Mouse (Mus musculus) spleen, adult 2 months (tissue): ENCODE measurements around the gene Cyb5r2.

Experiments
- CTCF ChIP-seq: fragments of 200-500 bp; IDR thresholded peaks from 2 replicates; pipeline ENCODE4 v1.5.1; 2011; ENCODE audit warnings: mild to moderate bottlenecking, inconsistent platforms; ENCODE audit not compliant: insufficient read depth, insufficient read length, insufficient replicate concordance; ENCODE audit errors: extremely low read depth
- POLR2A ChIP-seq: fragments of 200-500 bp; IDR thresholded peaks from 2 replicates; pipeline ENCODE4 v1.6.1; 2011; ENCODE audit warnings: low read depth, low read length, inconsistent platforms

- TF ChIP-seq POLR2A (no peak), CTCF (0 out of 2 replicates have a peak, but pooled peaks have one; percentile 29)
These were observed 21.8 kb upstream of the Cyb5r2 start for GRCm38 (mm10) chr7:107779611-107780010.
